Mouse (Mus musculus) MEL (cell line): ENCODE measurements around the gene Opa1. TPM values are rescaled to one million over a fixed set of nuclear protein-coding genes. Genes with fewer than 3 reads are reported as not detected.

Source experiments
- DNase-seq: peaks from one replicate; pipeline ENCODE4 v3.0.0; 2011; ENCODE audit warnings: low read depth, low spot score
- H3K27ac ChIP-seq: 2 replicates; pipeline ENCODE4 v1.5.1; 2012; ENCODE audit warnings: low read depth, mild to moderate bottlenecking, control low read depth, low read length, moderate library complexity; ENCODE audit not compliant: control insufficient read depth
- H3K27me3 ChIP-seq, 2 experiments: fragments of 150-350 bp in 1 of 2; sonication (generic) in 1 of 2; 2 replicates each; pipeline ENCODE4 v1.6.1; 2012; ENCODE audit warnings: low read length in 2 of 2, mild to moderate bottlenecking in 2 of 2, improper control_type of control experiment in 1 of 2, moderate library complexity in 1 of 2; ENCODE audit not compliant: insufficient read depth in 2 of 2, control insufficient read depth in 1 of 2
- H3K36me3 ChIP-seq, 2 experiments: 2 replicates each; pipeline ENCODE4 v1.6.1; 2012 to 2014; ENCODE audit warnings: low read length in 2 of 2, improper control_type of control experiment in 1 of 2, inconsistent platforms in 1 of 2, mild to moderate bottlenecking in 1 of 2; ENCODE audit not compliant: insufficient read depth in 2 of 2, control insufficient read depth in 1 of 2
- H3K4me1 ChIP-seq, 2 experiments: fragments of 150-350 bp in 1 of 2; sonication (generic) in 1 of 2; 2 replicates each; pipeline ENCODE4 v1.6.1; 2012; ENCODE audit warnings: low read length in 2 of 2, improper control_type of control experiment in 1 of 2, mild to moderate bottlenecking in 1 of 2; ENCODE audit not compliant: insufficient read depth in 2 of 2, control insufficient read depth in 1 of 2
- H3K4me3 ChIP-seq, 2 experiments: fragments of 150-350 bp in 1 of 2; sonication (generic) in 1 of 2; 2 replicates each; pipeline ENCODE4 v1.5.1; 2012; ENCODE audit warnings: low read depth in 2 of 2, low read length in 2 of 2, mild to moderate bottlenecking in 2 of 2, moderate library complexity in 2 of 2, control low read depth in 1 of 2, improper control_type of control experiment in 1 of 2; ENCODE audit not compliant: control insufficient read depth in 1 of 2, insufficient read depth in 1 of 2
- H3K79me2 ChIP-seq: 2 replicates; pipeline ENCODE4 v1.6.1; 2012; ENCODE audit warnings: mild to moderate bottlenecking, low read length, moderate library complexity; ENCODE audit not compliant: control insufficient read depth, poor library complexity, insufficient read depth
- H3K9ac ChIP-seq: 2 replicates; pipeline ENCODE4 v1.6.1; 2012; ENCODE audit warnings: low read depth, mild to moderate bottlenecking, control low read depth, low read length, moderate library complexity; ENCODE audit not compliant: control insufficient read depth, poor library complexity, severe bottlenecking
- H3K9me3 ChIP-seq: fragments of 150-350 bp; sonication (generic); replicated peaks from 2 replicates; pipeline ENCODE4 v1.6.1; 2012; ENCODE audit warnings: mild to moderate bottlenecking, low read length, improper control_type of control experiment, moderate library complexity; ENCODE audit not compliant: insufficient read depth
- CHD1 ChIP-seq: IDR thresholded peaks from 2 replicates; pipeline ENCODE4 v1.6.1; 2012; ENCODE audit warnings: low read depth, mild to moderate bottlenecking, inconsistent platforms, low read length, improper control_type of control experiment
- CHD2 ChIP-seq: IDR thresholded peaks from 2 replicates; pipeline ENCODE4 v1.6.1; 2011; ENCODE audit warnings: low read length, improper control_type of control experiment
- EP300 ChIP-seq, 2 experiments: IDR thresholded peaks; 2 replicates each; pipeline ENCODE4 v1.6.1; 2011; ENCODE audit warnings: improper control_type of control experiment in 2 of 2, low read length in 2 of 2, low read depth in 1 of 2, mild to moderate bottlenecking in 1 of 2
- ETS1 ChIP-seq: IDR thresholded peaks from 2 replicates; pipeline ENCODE4 v1.6.1; 2012; ENCODE audit warnings: low read depth, mild to moderate bottlenecking, inconsistent platforms, low read length, improper control_type of control experiment, moderate library complexity
- GABPA ChIP-seq: IDR thresholded peaks from 2 replicates; pipeline ENCODE4 v1.6.1; 2012; ENCODE audit warnings: low read depth, mild to moderate bottlenecking, inconsistent platforms, low read length, improper control_type of control experiment, moderate library complexity
- GATA1 ChIP-seq: IDR thresholded peaks from 2 replicates; pipeline ENCODE4 v1.6.1; 2011; ENCODE audit warnings: low read depth, low read length, improper control_type of control experiment
- MAZ ChIP-seq: IDR thresholded peaks from 2 replicates; pipeline ENCODE4 v1.6.1; 2012; ENCODE audit warnings: low read depth, mild to moderate bottlenecking, inconsistent platforms, low read length, improper control_type of control experiment
- MXI1 ChIP-seq: IDR thresholded peaks from 2 replicates; pipeline ENCODE4 v1.6.1; 2011; ENCODE audit warnings: mild to moderate bottlenecking, low read depth, low read length, improper control_type of control experiment
- POLR2AphosphoS5 ChIP-seq: IDR thresholded peaks from 2 replicates; pipeline ENCODE4 v1.6.1; 2012; ENCODE audit warnings: low read depth, borderline replicate concordance, mild to moderate bottlenecking, inconsistent platforms, low read length, moderate library complexity, mixed read lengths
- RAD21 ChIP-seq: IDR thresholded peaks from 2 replicates; pipeline ENCODE4 v1.6.1; 2011; ENCODE audit warnings: mild to moderate bottlenecking, low read depth, low read length, improper control_type of control experiment
- SMC3 ChIP-seq: IDR thresholded peaks from 2 replicates; pipeline ENCODE4 v1.6.1; 2011; ENCODE audit warnings: low read depth, low read length, improper control_type of control experiment
- TCF12 ChIP-seq: IDR thresholded peaks from 2 replicates; pipeline ENCODE4 v1.6.1; 2014; ENCODE audit warnings: low read depth, mild to moderate bottlenecking, inconsistent platforms, low read length, improper control_type of control experiment, moderate library complexity
- UBTF ChIP-seq: IDR thresholded peaks from 2 replicates; pipeline ENCODE4 v1.6.1; 2012; ENCODE audit warnings: low read depth, mild to moderate bottlenecking, inconsistent platforms, low read length, improper control_type of control experiment, moderate library complexity, borderline replicate concordance; ENCODE audit not compliant: insufficient read depth
- USF1 ChIP-seq: IDR thresholded peaks from 2 replicates; pipeline ENCODE4 v1.6.1; 2014; ENCODE audit warnings: low read depth, mild to moderate bottlenecking, inconsistent platforms, low read length, improper control_type of control experiment, moderate library complexity
- polyA plus RNA-seq, 2 experiments: library from polyadenylated mRNA; stranded (reverse) in 1 of 2; unstranded in 1 of 2; fragments of >175 nt in 1 of 2; fragments of >200 nt in 1 of 2; gene quantifications; 2 replicates each; pipeline versions ENCODE4 v1.2.1 to v1.2.4; 2012; ENCODE audit warnings: low replicate concordance in 2 of 2, low read depth in 1 of 2; ENCODE audit not compliant: insufficient read length in 2 of 2, insufficient read depth in 1 of 2, missing spikeins in 1 of 2
- total RNA-seq: library from RNA; depleted of rRNA; stranded (reverse); fragments of 300-350 nt; gene quantifications from 2 replicates; pipeline ENCODE4 v1.2.3, GENCODE M21; 2012

Opa1 gene
- total and polyA plus RNA-seq, 3 experiments = 43.4 to 56.1 (median 45.6) TPM

DNA sequence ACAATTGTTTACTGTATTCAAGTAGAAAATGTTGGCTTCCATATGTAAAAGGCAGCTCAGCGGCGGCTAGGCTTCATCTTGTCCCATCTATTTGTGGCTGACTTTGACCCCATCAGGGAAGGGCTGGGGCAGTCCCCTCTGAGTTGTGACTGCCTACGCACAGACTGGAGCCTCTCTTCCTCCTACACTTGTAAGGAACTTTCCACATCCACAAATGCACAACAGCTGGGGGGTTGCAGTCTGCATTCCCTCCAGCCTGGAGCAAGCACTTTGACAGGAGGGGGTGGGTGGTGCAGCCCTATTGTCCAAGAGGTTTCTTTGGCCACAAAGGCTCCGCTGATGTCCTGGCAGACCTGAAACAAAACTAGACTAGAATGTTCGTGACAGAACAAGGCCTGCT lies 100.5 kb downstream of the Opa1 start:
- no peaks in the 10 kb centered on the region for H3K36me3 ChIP-seq
- no peak overlapping the region for H3K9ac ChIP-seq
- no peaks in the 10 kb centered on the region for H3K4me1 ChIP-seq
- H3K79me2 ChIP-seq = no peaks in the 10 kb centered on the region
- H3K27me3 ChIP-seq = no peaks in the 10 kb centered on the region
- TF ChIP-seq UBTF = no peak
- no peak for TF ChIP-seq CHD1
- no peak for TF ChIP-seq EP300 (IDR thresholded peaks at IDR 0.05; ENCODE audit: low read depth in 1 of 2, low read length in 2 of 2)
- no peak for TF ChIP-seq GATA1
- no peak for TF ChIP-seq TCF12
- no peak for TF ChIP-seq GABPA
- TF ChIP-seq USF1 = no peak
- TF ChIP-seq CHD2 = no peak
- no peak for DNase-seq
- H3K9me3 ChIP-seq = no peaks in the 10 kb centered on the region
- no peak overlapping the region for H3K27ac ChIP-seq
- no peak overlapping the region for H3K4me3 ChIP-seq

DNA sequence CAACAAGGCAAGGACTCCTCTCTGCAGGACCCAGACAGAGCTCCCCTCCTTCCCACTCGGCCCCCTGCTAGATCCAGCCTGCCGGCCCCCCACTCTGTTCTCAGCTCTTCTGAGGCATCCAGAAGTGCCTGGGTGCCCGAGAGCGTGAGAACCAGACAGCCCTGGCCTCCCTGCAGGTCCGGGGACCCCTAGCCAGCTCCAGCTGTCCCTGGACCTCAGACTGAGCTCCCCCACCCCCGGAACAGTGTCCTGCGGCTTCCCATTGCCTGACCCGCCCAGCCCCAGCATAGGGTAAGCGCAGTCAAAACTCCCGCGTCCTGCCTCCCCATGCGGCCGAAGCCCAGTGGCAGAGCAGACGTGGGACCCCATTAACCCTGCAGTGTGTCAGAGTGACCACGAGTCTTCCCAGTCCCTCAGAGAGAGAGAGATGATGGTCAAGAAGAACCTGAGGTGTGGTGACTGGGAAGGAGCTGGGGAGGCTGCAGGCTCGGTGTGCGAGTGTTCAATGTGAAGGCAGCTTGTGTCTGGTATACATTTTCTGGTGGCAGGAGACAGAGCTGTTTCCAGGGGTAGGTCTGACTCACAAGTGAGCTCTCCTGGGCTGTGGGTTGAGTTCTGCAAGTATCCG lies 101.5 kb downstream of the Opa1 start:
- Histone ChIP-seq H3K79me2 (no peaks in the 10 kb centered on the region), H3K9ac (no peak overlapping the region), H3K4me1 (no peaks in the 10 kb centered on the region), H3K4me3 (no peak overlapping the region), H3K27me3 (no peaks in the 10 kb centered on the region), H3K27ac (no peak overlapping the region), H3K36me3 (no peaks in the 10 kb centered on the region), H3K9me3 (no peaks in the 10 kb centered on the region)
- TF ChIP-seq GATA1 = no peak
- no peak for TF ChIP-seq MXI1
- no peak for TF ChIP-seq ETS1
- TF ChIP-seq RAD21 = no peak
- TF ChIP-seq MAZ = no peak
- no peak for TF ChIP-seq POLR2AphosphoS5
- TF ChIP-seq SMC3 = no peak
- no peak for DNase-seq
